Mouse (Mus musculus): ENCODE results near the gene Catip.

The Catip gene

GRCm38 (mm10) chr1:74344163-74344916 is 17.6 kb upstream of the Catip start:
- no peak for DNase-seq

- no peak for DNase-seq
Measured at GRCm38 (mm10) chr1:74351185-74351769, 10.6 kb upstream of the Catip start.

- DNase-seq, result no peak
Measured at GRCm38 (mm10) chr1:74352532-74353096, 9.3 kb upstream of the Catip start.

GRCm38 (mm10) chr1:74353453-74354229 is 8.3 kb upstream of the Catip start:
- no peak for DNase-seq

GRCm38 (mm10) chr1:74357531-74357930 is 4.4 kb upstream of the Catip start:
- no peak for DNase-seq

GRCm38 (mm10) chr1:74359952-74360517 is 1.9 kb upstream of the Catip start:
- no peak for DNase-seq

GRCm38 (mm10) chr1:74362325-74363229 is 669 bp downstream of the Catip start:
- no peak for DNase-seq

- no peak for DNase-seq
Measured at GRCm38 (mm10) chr1:74363437-74363836, 1.5 kb downstream of the Catip start.

GRCm38 (mm10) chr1:74364270-74364669 is 2.4 kb downstream of the Catip start:
- no peak for DNase-seq

GRCm38 (mm10) chr1:74367886-74368645 is 6.2 kb downstream of the Catip start:
- DNase-seq, result peak; percentile 65

GRCm38 (mm10) chr1:74370040-74370439 is 8.1 kb downstream of the Catip start:
- no peak for DNase-seq

GRCm38 (mm10) chr1:74373372-74373771 is 11.5 kb downstream of the Catip start:
- DNase-seq, result no peak

- DNase-seq, result no peak
Measured at GRCm38 (mm10) chr1:74374980-74375379, 13.1 kb downstream of the Catip start, which contains the start of gene Slc11a1. Gene Slc11a1, plus strand, starts transcription at chr1:74375195.

- no peak for DNase-seq
Measured at GRCm38 (mm10) chr1:74375561-74375960, 13.7 kb downstream of the Catip start.

GRCm38 (mm10) chr1:74376396-74376795 is 14.5 kb downstream of the Catip start:
- DNase-seq, result no peak

- no peak for DNase-seq
Measured at GRCm38 (mm10) chr1:74379058-74379504, 17.2 kb downstream of the Catip start.

- no peak for DNase-seq
Measured at GRCm38 (mm10) chr1:74380484-74380883, 18.6 kb downstream of the Catip start.

- DNase-seq, result no peak
Measured at GRCm38 (mm10) chr1:74381588-74382021, 19.7 kb downstream of the Catip start.

GRCm38 (mm10) chr1:74383385-74383784 is 21.5 kb downstream of the Catip start:
- DNase-seq, result no peak

- no peak for DNase-seq
Measured at GRCm38 (mm10) chr1:74384525-74384924, 22.6 kb downstream of the Catip start.

GRCm38 (mm10) chr1:74385064-74385463 is 23.2 kb downstream of the Catip start:
- DNase-seq, result no peak
